Mouse (Mus musculus): Measurements from ENCODE around the gene Pnpla8.

DNA sequence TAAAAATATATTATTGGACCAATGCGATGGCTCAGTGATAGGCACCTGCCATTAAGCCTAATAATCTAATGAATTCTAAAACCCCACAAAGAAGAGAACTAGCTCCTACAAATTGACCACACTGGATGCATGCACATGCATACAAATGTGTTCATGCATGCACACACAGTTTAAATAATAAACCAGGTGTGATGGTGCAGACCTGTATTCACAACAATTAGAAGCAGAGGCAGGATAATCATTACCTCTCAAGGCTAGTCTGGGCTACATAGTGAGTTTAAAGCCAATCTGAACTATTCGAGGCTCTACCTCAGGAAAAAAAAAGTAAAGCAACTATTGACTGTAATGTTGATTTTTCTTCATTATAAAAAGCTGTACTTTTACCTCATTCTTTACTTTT is 94.0 kb downstream of the Pnpla8 start:
- TF ChIP-seq GATA1 (IDR thresholded peaks at IDR 0.05; ENCODE audit: borderline replicate concordance, low read length) (no peak), FLI1 (IDR thresholded peaks at IDR 0.05; ENCODE audit: low read length) (no peak)
